Mouse (Mus musculus) midbrain, embryonic 13.5 days (tissue): ENCODE measurements around the gene Sstr2. TPM values are rescaled to one million over a fixed set of nuclear protein-coding genes. Genes with fewer than 3 reads are reported as not detected.

Source experiments
- ATAC-seq: fragments of 200-750 bp; cut with Nextera tagmentation; 2 replicates; pipeline ENCODE4 v1.8.0; 2017; ENCODE audit warnings: mild to moderate bottlenecking, moderate TSS enrichment, moderate library complexity
- H3K27ac ChIP-seq: fragments of 300-500 bp; sonication (generic); 2 replicates; pipeline ENCODE4 v1.5.1; 2015; ENCODE audit warnings: inconsistent platforms, mild to moderate bottlenecking, moderate library complexity
- H3K27me3 ChIP-seq: fragments of 300-500 bp; sonication (generic); 2 replicates; pipeline ENCODE4 v1.6.1; 2015; ENCODE audit warnings: mild to moderate bottlenecking, inconsistent platforms
- H3K36me3 ChIP-seq: fragments of 300-500 bp; sonication (generic); 2 replicates; pipeline ENCODE4 v1.6.1; 2015; ENCODE audit warnings: mild to moderate bottlenecking, inconsistent platforms
- H3K4me1 ChIP-seq: fragments of 300-500 bp; sonication (generic); replicated peaks from 2 replicates; pipeline ENCODE4 v1.6.1; 2015; ENCODE audit warnings: inconsistent platforms
- H3K4me2 ChIP-seq: fragments of 300-500 bp; sonication (generic); replicated peaks from 2 replicates; pipeline ENCODE4 v1.6.1; 2015; ENCODE audit warnings: moderate library complexity, mild to moderate bottlenecking, inconsistent platforms
- H3K4me3 ChIP-seq: fragments of 300-500 bp; sonication (generic); replicated peaks from 2 replicates; pipeline ENCODE4 v1.5.1; 2015; ENCODE audit warnings: mild to moderate bottlenecking, inconsistent platforms
- H3K9ac ChIP-seq: fragments of 300-500 bp; sonication (generic); replicated peaks from 2 replicates; pipeline ENCODE4 v1.6.1; 2015; ENCODE audit warnings: mild to moderate bottlenecking, inconsistent platforms
- H3K9me3 ChIP-seq: fragments of 300-500 bp; sonication (generic); 2 replicates; pipeline ENCODE4 v1.6.1; 2016; ENCODE audit warnings: mild to moderate bottlenecking, inconsistent platforms
- WGBS: fragments of 180-500 bp; shearing (Covaris S2); methylation state at CpG from one replicate; pipeline ENCODE4 v1.1.7; 2015; 5-methylcytosine and 5-hydroxymethylcytosine counted together
- polyA plus RNA-seq: library from polyadenylated mRNA; unstranded; fragments of >200 nt; fragmentation: Nextera tagmentation; extraction: Ambion mirVana; gene quantifications from 2 replicates; pipeline ENCODE4 v1.2.1, GENCODE M21; 2015

Gene Sstr2
- polyA plus RNA-seq, 1 experiment from 2014 or later = 19.4 TPM

GRCm38 (mm10) chr11:113625437-113625836 lies 6.3 kb downstream of the Sstr2 start:
- Histone ChIP-seq H3K4me1 (peaks cover 14% of the 10 kb centered on the region), H3K27me3 (peaks cover 16% of the 10 kb centered on the region), H3K9me3 (no peaks in the 10 kb centered on the region), H3K4me3 (no peak overlapping the region), H3K9ac (no peak overlapping the region), H3K4me2 (no peak overlapping the region), H3K36me3 (peaks cover 15% of the 10 kb centered on the region), H3K27ac (no peak overlapping the region)
- no peak for ATAC-seq
- 94% methylated on average over 18 of the region's 18 CpGs for WGBS

- Histone ChIP-seq H3K4me2 (no peak overlapping the region), H3K9ac (no peak overlapping the region), H3K4me1 (no peaks in the 10 kb centered on the region), H3K9me3 (no peaks in the 10 kb centered on the region), H3K36me3 (peaks cover 15% of the 10 kb centered on the region), H3K4me3 (no peak overlapping the region), H3K27ac (no peak overlapping the region), H3K27me3 (peaks cover 4% of the 10 kb centered on the region; the same call in 1 of the 2 replicates)
- 58% methylated on average over 4 of the region's 4 CpGs for WGBS
- no peak for ATAC-seq
Measured at GRCm38 (mm10) chr11:113627785-113628184, 8.6 kb downstream of the Sstr2 start.

- no peak overlapping the region for H3K4me3 ChIP-seq
- H3K4me2 ChIP-seq = no peak overlapping the region
- no peaks in the 10 kb centered on the region for H3K4me1 ChIP-seq
- peaks cover 4% of the 10 kb centered on the region; the same call in 1 of the 2 replicates for H3K27me3 ChIP-seq
- no peaks in the 10 kb centered on the region for H3K36me3 ChIP-seq
- no peak overlapping the region for H3K9ac ChIP-seq
- H3K27ac ChIP-seq = no peak overlapping the region
- ATAC-seq = no peak
- H3K9me3 ChIP-seq = no peaks in the 10 kb centered on the region
- 58% methylated on average over 7 of the region's 7 CpGs for WGBS
Measured at GRCm38 (mm10) chr11:113630642-113631041, 11.5 kb downstream of the Sstr2 start.

DNA sequence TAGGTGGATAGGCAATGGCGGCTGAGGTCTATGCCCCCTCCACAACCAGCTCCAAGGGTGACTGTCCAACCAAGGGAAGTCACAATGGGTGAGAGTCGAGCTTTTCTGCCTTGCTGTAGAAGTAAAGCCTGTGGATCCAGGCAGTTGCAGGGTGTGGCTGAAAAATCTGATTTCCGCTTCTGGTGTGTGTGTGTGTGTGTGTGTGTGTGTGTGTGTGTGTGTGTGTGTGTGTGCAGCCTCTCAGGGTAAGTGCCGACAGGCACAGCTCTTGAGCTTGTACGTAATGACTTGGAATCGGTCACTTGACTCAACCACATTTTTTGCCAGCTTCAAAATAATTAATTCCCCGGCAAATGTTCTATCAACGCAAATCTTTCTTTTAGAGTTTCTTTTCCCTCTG lies 12.2 kb downstream of the Sstr2 start:
- Histone ChIP-seq H3K27me3 (peaks cover 4% of the 10 kb centered on the region; the same call in 1 of the 2 replicates), H3K36me3 (no peaks in the 10 kb centered on the region), H3K9me3 (no peaks in the 10 kb centered on the region), H3K4me2 (no peak overlapping the region), H3K4me1 (no peaks in the 10 kb centered on the region), H3K27ac (no peak overlapping the region), H3K9ac (no peak overlapping the region), H3K4me3 (no peak overlapping the region)
- WGBS = 84% methylated on average over 7 of the region's 8 CpGs
- no peak for ATAC-seq

GRCm38 (mm10) chr11:113631862-113632261 lies 12.7 kb downstream of the Sstr2 start:
- 80% methylated on average over 8 of the region's 8 CpGs for WGBS

GRCm38 (mm10) chr11:113632303-113632702 lies 13.2 kb downstream of the Sstr2 start:
- Histone ChIP-seq H3K4me3 (no peak overlapping the region), H3K9me3 (no peaks in the 10 kb centered on the region), H3K4me1 (no peaks in the 10 kb centered on the region), H3K36me3 (no peaks in the 10 kb centered on the region), H3K27me3 (peaks cover 4% of the 10 kb centered on the region; the same call in 1 of the 2 replicates), H3K9ac (no peak overlapping the region), H3K4me2 (no peak overlapping the region), H3K27ac (no peak overlapping the region)
- 83% methylated on average over 7 of the region's 7 CpGs for WGBS
- no peak for ATAC-seq

More at GRCm38 (mm10) chr11:113631862-113632261, 12.7 kb downstream of the Sstr2 start:
- Histone ChIP-seq H3K4me1 (no peaks in the 10 kb centered on the region), H3K4me2 (no peak overlapping the region), H3K27ac (no peak overlapping the region), H3K9me3 (no peaks in the 10 kb centered on the region), H3K9ac (no peak overlapping the region), H3K27me3 (peaks cover 4% of the 10 kb centered on the region; the same call in 1 of the 2 replicates), H3K36me3 (no peaks in the 10 kb centered on the region), H3K4me3 (no peak overlapping the region)
- ATAC-seq = no peak

GRCm38 (mm10) chr11:113633398-113633797 lies 14.3 kb downstream of the Sstr2 start:
- H3K9ac ChIP-seq = no peak overlapping the region
- H3K27me3 ChIP-seq = peaks cover 4% of the 10 kb centered on the region; the same call in 1 of the 2 replicates
- ATAC-seq = no peak
- no peak overlapping the region for H3K4me3 ChIP-seq
- 92% methylated on average over 5 of the region's 5 CpGs for WGBS
- 0 out of 2 replicates have a peak, but pooled peaks cover 4% of the 10 kb centered on the region for H3K9me3 ChIP-seq
- H3K36me3 ChIP-seq = peaks cover 2% of the 10 kb centered on the region; the same call in 1 of the 2 replicates
- H3K27ac ChIP-seq = no peak overlapping the region
- no peaks in the 10 kb centered on the region for H3K4me1 ChIP-seq
- H3K4me2 ChIP-seq = no peak overlapping the region

- no peak overlapping the region for H3K4me2 ChIP-seq
- no peak overlapping the region for H3K4me3 ChIP-seq
- no peak for ATAC-seq
- H3K9me3 ChIP-seq = 0 out of 2 replicates have a peak, but pooled peaks cover 13% of the 10 kb centered on the region
- no peak overlapping the region for H3K27ac ChIP-seq
- H3K36me3 ChIP-seq = peaks cover 6% of the 10 kb centered on the region; the same call in 1 of the 2 replicates
- H3K9ac ChIP-seq = no peak overlapping the region
- H3K27me3 ChIP-seq = peaks cover 4% of the 10 kb centered on the region; the same call in 1 of the 2 replicates
- H3K4me1 ChIP-seq = no peaks in the 10 kb centered on the region
- WGBS = 72% methylated on average over 10 of the region's 10 CpGs
Measured at GRCm38 (mm10) chr11:113634699-113635121, 15.6 kb downstream of the Sstr2 start.

DNA sequence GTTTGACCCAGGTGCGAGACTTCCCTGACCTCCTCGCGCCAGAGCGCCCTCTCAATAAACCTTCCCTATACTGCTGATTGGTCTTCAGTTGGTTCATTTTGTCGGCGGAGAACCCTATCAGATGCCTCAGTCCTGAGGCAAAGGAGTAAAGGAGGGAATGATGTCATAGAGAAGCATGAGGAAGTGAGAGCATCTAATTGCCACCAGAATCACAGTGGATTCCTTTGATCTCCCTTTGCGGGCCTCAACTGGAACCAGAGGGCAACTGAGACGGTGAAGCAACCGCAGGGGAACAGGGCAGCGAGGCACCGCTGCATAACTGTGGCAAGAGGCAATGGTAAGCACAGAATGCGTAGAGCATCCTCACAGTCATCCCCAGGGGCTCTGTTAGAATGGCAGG lies 19.5 kb downstream of the Sstr2 start:
- Histone ChIP-seq H3K27ac (no peak overlapping the region), H3K4me3 (no peak overlapping the region), H3K4me1 (no peaks in the 10 kb centered on the region), H3K9ac (no peak overlapping the region), H3K36me3 (peaks cover 6% of the 10 kb centered on the region; the same call in 1 of the 2 replicates), H3K27me3 (no peaks in the 10 kb centered on the region), H3K9me3 (0 out of 2 replicates have a peak, but pooled peaks cover 13% of the 10 kb centered on the region), H3K4me2 (no peak overlapping the region)
- ATAC-seq = no peak
- 95% methylated on average over 12 of the region's 12 CpGs for WGBS

- ATAC-seq = no peak
- Histone ChIP-seq H3K4me2 (no peak overlapping the region), H3K9me3 (no peaks in the 10 kb centered on the region), H3K4me3 (no peak overlapping the region), H3K9ac (no peak overlapping the region), H3K4me1 (peaks cover 11% of the 10 kb centered on the region), H3K27me3 (0 out of 2 replicates have a peak, but pooled peaks cover 16% of the 10 kb centered on the region), H3K36me3 (no peaks in the 10 kb centered on the region), H3K27ac (no peak overlapping the region)
- 89% methylated on average over 3 of the region's 3 CpGs for WGBS
Measured at GRCm38 (mm10) chr11:113645181-113645580, 26.0 kb downstream of the Sstr2 start.

DNA sequence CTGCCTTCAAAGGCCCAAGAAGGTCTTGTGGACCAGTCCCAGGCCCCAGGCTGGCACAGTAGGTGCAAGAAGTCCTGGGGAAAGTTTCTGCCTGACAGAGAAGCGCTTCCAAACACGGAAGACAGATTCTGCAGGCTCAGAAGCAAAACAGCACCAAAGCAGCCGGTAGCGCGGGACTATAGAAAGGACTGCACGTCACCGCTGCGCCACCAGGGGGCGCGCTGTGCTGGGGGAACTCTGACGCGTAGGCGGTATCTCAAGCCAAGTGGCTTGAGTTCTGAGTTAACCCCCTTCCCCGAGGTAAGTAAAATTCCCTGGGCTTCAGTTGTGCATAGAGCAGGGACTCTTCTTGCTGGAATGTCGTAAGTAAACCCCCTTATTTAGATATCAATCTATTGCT lies 29.0 kb downstream of the Sstr2 start:
- no peak for ATAC-seq
- no peak overlapping the region for H3K27ac ChIP-seq
- peaks cover 29% of the 10 kb centered on the region for H3K4me1 ChIP-seq
- H3K9ac ChIP-seq = no peak overlapping the region
- WGBS = 3% methylated on average over 15 of the region's 15 CpGs
- no peak overlapping the region for H3K4me3 ChIP-seq
- peaks cover 17% of the 10 kb centered on the region for H3K36me3 ChIP-seq
- H3K27me3 ChIP-seq = 0 out of 2 replicates have a peak, but pooled peaks cover 16% of the 10 kb centered on the region
- H3K9me3 ChIP-seq = no peaks in the 10 kb centered on the region
- H3K4me2 ChIP-seq = no peak overlapping the region; the same call in 1 of the 2 replicates

DNA sequence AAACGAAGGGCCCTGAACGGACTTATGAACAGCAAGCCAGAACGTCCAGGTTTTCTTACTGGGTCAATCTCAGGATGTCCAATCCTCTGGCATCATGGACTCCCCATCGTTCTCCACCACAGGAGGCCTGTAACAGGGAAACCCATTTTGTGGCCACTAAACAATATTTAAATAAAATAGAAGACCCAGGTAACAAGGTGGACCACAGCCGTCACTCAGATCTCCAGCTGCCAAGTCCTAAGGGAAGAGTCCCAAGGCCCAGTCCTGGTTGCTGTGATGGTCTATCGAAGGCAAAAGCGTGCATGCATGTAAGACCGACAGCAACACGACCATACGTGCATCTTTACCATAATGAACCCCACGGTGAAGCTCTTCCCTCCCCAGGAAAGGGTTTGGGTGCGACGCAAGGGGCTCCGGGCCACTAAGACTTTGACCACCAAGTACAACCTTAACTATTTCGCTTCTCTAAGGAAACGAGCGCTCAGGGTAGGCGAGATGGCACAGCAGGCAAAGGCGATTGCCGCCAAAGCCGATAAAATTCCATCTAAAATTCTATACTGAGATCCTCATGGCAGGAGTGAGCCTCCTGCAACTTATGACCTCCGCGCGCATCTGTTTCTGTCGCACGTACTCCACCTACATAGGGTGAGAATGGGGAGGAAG lies 29.7 kb downstream of the Sstr2 start, which contains the start of gene Cog1:
TSS of gene Cog1 (plus strand) at position 480 of the 663 bp plus-strand sequence.
- no peak for ATAC-seq
- Histone ChIP-seq H3K9me3 (no peaks in the 10 kb centered on the region), H3K27me3 (0 out of 2 replicates have a peak, but pooled peaks cover 15% of the 10 kb centered on the region), H3K27ac (peak within 1 kb of the TSS; percentile 92), H3K4me2 (peak within 1 kb of the TSS; percentile 66), H3K9ac (peak within 1 kb of the TSS; percentile 91), H3K4me1 (peaks cover 29% of the 10 kb centered on the region), H3K4me3 (peak within 1 kb of the TSS; percentile 80), H3K36me3 (peaks cover 23% of the 10 kb centered on the region)
- 41% methylated on average over 26 of the region's 26 CpGs for WGBS
